Mouse (Mus musculus): ENCODE measurements around the gene Fh1. TPM values are rescaled to one million over a fixed set of nuclear protein-coding genes. Genes with fewer than 3 reads are reported as not detected.

The Fh1 gene
- 75.4 and 75.8 TPM in 2 replicates for polyA plus RNA-seq (2015; fragmentation: Nextera tagmentation; extraction: Ambion mirVana)

GRCm38 (mm10) chr1:175625257-175625879 is at the start of gene Fh1:
Gene Fh1, minus strand, starts transcription at chr1:175625635.
- Histone ChIP-seq H3K4me1 (replicated peaks) (peaks cover 11% of the 10 kb centered on the region), H3K4me3 (replicated peaks) (peak within 1 kb of the TSS; percentile 83), H3K27ac (replicated peaks) (peak within 1 kb of the TSS; percentile 82), H3K9ac (peak within 1 kb of the TSS; percentile 80), H3K27me3 (no peaks in the 10 kb centered on the region), H3K36me3 (replicated peaks) (no peaks in the 10 kb centered on the region), H3K4me2 (peak within 1 kb of the TSS; percentile 95), H3K9me3 (replicated peaks) (no peaks in the 10 kb centered on the region)
- ATAC-seq (ENCODE audit: insufficient read depth): peak; percentile 99
- under 1% methylated on average over 58 of the region's 58 CpGs for whole genome bisulfite sequencing (ENCODE audit: insufficient replicate concordance)

- Histone ChIP-seq H3K27me3 (no peaks in the 10 kb centered on the region), H3K4me3 (replicated peaks) (no peak overlapping the region), H3K9ac (no peak overlapping the region), H3K9me3 (replicated peaks) (no peaks in the 10 kb centered on the region), H3K27ac (replicated peaks) (no peak overlapping the region), H3K4me2 (no peak overlapping the region), H3K4me1 (replicated peaks) (no peaks in the 10 kb centered on the region), H3K36me3 (replicated peaks) (no peaks in the 10 kb centered on the region)
- 64% methylated on average over 6 of the region's 6 CpGs for WGBS (ENCODE audit: insufficient replicate concordance)
- no peak for ATAC-seq (ENCODE audit: insufficient read depth)
These were observed 49.7 kb upstream of the Fh1 start for GRCm38 (mm10) chr1:175675116-175675515.

DNA sequence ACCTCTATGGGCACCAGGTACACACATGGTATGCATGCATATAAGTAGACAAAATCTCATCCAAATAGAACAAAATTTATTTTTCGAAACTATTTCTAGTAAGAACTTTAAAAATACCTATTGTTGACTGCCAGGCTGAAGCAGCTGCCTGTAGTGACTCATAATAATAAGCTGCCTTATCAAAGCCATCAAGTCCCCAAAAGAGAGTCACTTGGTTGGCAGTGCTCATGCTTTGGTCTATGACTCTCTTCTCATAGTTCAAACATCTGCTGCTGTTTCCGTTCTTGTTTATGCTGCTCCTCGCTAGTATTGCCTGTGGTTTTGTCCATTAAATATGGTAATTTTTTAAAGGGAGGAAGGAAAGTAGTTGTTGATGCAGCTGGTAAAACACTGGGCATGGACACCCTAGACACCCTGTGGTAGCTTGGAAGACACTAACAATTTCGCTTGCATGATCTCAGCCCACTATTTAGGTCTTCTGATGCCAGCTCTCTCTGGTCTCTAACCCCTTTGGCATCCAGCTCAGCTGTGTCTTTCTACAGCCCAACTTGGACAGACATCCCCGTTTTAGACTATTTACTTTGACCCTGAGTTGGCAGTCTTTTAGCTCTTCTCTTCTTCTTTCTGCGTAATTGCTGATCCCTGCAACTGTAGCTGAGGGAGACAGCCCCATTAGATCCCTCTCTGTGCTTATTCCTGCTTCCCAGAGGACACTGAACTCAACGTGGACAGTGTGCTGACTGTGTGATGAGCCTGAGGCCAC is 48.3 kb upstream of the Fh1 start:
- H3K4me3 ChIP-seq (replicated peaks): no peak overlapping the region
- WGBS (ENCODE audit: insufficient replicate concordance): 57% methylated on average over 7 of the region's 7 CpGs

DNA sequence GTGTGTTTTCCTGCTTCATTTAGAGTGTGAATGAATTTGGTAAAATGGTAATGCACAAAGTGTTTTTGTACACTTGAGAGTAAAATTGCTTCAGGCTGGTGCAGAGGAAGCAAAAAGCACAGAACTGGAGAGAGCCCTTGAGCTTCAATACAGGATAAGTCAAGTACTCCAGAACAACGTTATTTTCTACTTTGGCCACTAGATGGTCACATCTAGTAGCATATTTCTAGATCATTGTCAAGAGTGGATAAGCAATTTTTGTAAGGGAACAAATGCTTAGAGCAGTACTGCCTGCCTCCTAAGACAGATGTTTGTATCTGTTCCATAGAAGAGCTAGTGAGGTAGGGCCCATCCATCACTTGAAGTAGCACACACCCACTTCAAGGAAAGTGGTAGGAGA is 46.2 kb upstream of the Fh1 start:
- Histone ChIP-seq H3K4me3 (replicated peaks) (no peak overlapping the region), H3K27ac (replicated peaks) (no peak overlapping the region), H3K9ac (no peak overlapping the region), H3K27me3 (no peaks in the 10 kb centered on the region), H3K9me3 (replicated peaks) (no peaks in the 10 kb centered on the region), H3K4me1 (replicated peaks) (no peaks in the 10 kb centered on the region), H3K4me2 (no peak overlapping the region), H3K36me3 (replicated peaks) (no peaks in the 10 kb centered on the region)
- ATAC-seq (ENCODE audit: insufficient read depth): no peak
- 16% methylated on average over 1 of the region's 1 CpGs for WGBS (ENCODE audit: insufficient replicate concordance)

More for the DNA sequence above, 48.3 kb upstream of the Fh1 start:
- H3K9me3 ChIP-seq (replicated peaks): no peaks in the 10 kb centered on the region
- H3K27me3 ChIP-seq: no peaks in the 10 kb centered on the region
- no peaks in the 10 kb centered on the region for H3K4me1 ChIP-seq (replicated peaks)
- no peak overlapping the region for H3K9ac ChIP-seq
- H3K27ac ChIP-seq (replicated peaks): no peak overlapping the region
- H3K36me3 ChIP-seq (replicated peaks): no peaks in the 10 kb centered on the region
- no peak overlapping the region for H3K4me2 ChIP-seq
- ATAC-seq (ENCODE audit: insufficient read depth): no peak

DNA sequence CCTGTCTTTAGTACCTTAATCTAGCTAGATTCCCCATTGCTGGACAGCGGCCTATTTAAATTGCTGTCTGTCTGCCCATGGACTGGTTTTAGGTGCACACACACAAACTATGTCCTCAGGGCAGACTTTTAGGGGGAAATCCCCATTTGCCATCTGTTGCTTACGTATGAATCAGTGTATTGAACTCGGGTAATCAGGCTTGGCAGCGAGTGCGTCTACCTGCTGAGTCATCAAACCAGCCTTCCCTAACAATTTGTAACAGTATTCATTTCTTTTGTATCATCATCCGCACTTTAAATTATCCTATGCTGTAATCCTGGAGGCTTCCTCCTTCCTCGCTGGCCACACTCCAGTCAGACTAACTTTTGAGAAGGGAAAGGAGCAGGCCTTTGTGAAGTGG is 44.6 kb upstream of the Fh1 start:
- no peaks in the 10 kb centered on the region for H3K27me3 ChIP-seq
- no peaks in the 10 kb centered on the region for H3K4me1 ChIP-seq (replicated peaks)
- no peaks in the 10 kb centered on the region for H3K36me3 ChIP-seq (replicated peaks)
- WGBS (ENCODE audit: insufficient replicate concordance): 70% methylated on average over 7 of the region's 7 CpGs
- no peak overlapping the region for H3K4me2 ChIP-seq
- no peak overlapping the region for H3K4me3 ChIP-seq (replicated peaks)
- ATAC-seq (ENCODE audit: insufficient read depth): no peak
- H3K27ac ChIP-seq (replicated peaks): no peak overlapping the region
- H3K9ac ChIP-seq: no peak overlapping the region
- H3K9me3 ChIP-seq (replicated peaks): no peaks in the 10 kb centered on the region

GRCm38 (mm10) chr1:175669456-175669855 is 44.0 kb upstream of the Fh1 start:
- Histone ChIP-seq H3K4me3 (replicated peaks) (no peak overlapping the region), H3K36me3 (replicated peaks) (no peaks in the 10 kb centered on the region), H3K4me2 (no peak overlapping the region), H3K4me1 (replicated peaks) (no peaks in the 10 kb centered on the region), H3K27me3 (no peaks in the 10 kb centered on the region), H3K9ac (no peak overlapping the region), H3K27ac (replicated peaks) (no peak overlapping the region), H3K9me3 (replicated peaks) (no peaks in the 10 kb centered on the region)
- ATAC-seq (ENCODE audit: insufficient read depth): no peak
- WGBS (ENCODE audit: insufficient replicate concordance): 76% methylated on average over 3 of the region's 3 CpGs

DNA sequence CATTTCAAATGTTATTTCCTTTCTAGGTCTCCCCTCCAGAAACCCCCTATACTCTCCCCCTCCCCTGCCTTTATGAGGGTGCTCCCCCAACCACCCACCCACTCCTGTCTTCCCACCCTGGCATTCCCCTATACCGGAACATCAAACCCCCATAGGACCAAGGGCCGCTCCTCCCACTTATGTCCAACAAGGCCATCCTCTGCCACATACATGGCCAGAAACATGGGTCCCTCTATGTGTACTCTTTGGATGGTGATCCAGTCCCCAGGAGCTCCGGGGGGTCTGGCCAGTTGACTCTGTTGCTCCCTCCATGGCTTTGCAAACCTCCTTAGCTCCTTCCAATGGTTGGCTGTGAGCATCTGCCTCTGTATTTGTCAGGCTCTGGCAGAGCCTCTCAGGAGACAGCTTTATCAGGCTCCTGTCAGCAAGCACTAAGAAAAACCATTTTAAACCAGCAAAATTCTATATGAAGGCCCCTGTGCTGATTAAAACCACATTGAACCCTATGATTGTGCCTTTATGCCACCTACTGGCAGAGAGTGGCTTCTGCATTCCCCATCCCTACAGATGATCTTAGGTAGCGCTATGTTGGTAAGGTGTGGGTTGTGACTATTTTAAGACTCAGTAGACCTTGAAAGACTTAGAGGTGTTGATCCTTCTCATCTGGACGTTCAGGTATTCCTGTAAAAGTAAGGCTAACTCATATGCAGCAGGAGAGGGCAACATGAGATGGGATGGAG is 43.4 kb upstream of the Fh1 start:
- Histone ChIP-seq H3K9me3 (replicated peaks) (no peaks in the 10 kb centered on the region), H3K27ac (replicated peaks) (no peak overlapping the region), H3K9ac (no peak overlapping the region), H3K36me3 (replicated peaks) (no peaks in the 10 kb centered on the region), H3K4me1 (replicated peaks) (no peaks in the 10 kb centered on the region), H3K4me3 (replicated peaks) (no peak overlapping the region), H3K27me3 (no peaks in the 10 kb centered on the region), H3K4me2 (no peak overlapping the region)
- ATAC-seq (ENCODE audit: insufficient read depth): no peak
- 53% methylated on average over 5 of the region's 5 CpGs for WGBS (ENCODE audit: insufficient replicate concordance)

DNA sequence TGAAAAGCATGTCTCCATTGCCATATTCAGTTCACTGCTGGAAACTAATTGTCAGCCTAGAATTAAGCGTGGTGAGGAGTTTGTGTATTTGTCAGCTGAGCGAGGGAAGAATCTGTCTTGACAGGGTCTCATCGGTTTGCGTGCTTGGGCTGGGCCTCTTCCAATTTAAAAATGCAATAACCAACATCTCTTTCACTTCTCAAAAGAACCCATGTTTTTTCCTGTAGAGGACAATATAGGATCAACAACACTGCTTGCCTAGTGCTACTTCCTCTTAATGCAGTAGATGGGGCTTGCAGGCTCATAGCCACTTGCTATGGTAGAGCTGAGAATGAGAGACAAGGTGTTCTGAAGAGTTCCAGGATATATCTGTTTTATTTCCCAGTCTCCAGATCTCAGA is 34.5 kb upstream of the Fh1 start:
- Histone ChIP-seq H3K4me2 (no peak overlapping the region), H3K9me3 (replicated peaks) (no peaks in the 10 kb centered on the region), H3K4me3 (replicated peaks) (no peak overlapping the region), H3K27ac (replicated peaks) (no peak overlapping the region), H3K36me3 (replicated peaks) (no peaks in the 10 kb centered on the region), H3K9ac (no peak overlapping the region), H3K27me3 (no peaks in the 10 kb centered on the region), H3K4me1 (replicated peaks) (no peaks in the 10 kb centered on the region)
- no peak for ATAC-seq (ENCODE audit: insufficient read depth)
- 77% methylated on average over 4 of the region's 4 CpGs for WGBS (ENCODE audit: insufficient replicate concordance)

DNA sequence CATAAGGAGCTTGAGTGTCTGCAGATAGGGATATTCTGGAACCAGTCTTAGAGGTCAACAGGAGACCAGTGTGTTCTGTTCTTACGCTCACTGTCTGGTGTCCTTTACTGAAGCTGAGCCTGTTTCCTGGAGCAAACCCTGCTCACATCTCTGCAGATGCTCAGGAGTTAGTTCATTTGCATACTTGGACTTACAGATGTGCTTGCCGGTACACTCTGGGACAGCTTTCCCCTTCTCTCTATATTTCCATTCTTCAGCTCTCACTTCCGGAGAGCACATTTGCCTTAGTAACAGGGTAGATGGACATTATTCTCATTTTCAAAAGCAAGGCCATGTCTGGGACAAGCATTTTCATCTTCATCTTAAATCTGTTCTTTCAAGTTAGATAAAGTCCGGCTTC is 23.2 kb upstream of the Fh1 start:
- no peaks in the 10 kb centered on the region for H3K27me3 ChIP-seq
- 83% methylated on average over 4 of the region's 4 CpGs for WGBS (ENCODE audit: insufficient replicate concordance)

GRCm38 (mm10) chr1:175646952-175647351 is 21.5 kb upstream of the Fh1 start:
- no peaks in the 10 kb centered on the region for H3K4me1 ChIP-seq (replicated peaks)
- H3K27me3 ChIP-seq: no peaks in the 10 kb centered on the region
- no peak overlapping the region for H3K4me2 ChIP-seq
- no peak overlapping the region for H3K4me3 ChIP-seq (replicated peaks)
- no peak overlapping the region; the same call in 1 of the 2 replicates for H3K27ac ChIP-seq (replicated peaks)
- peak; percentile 79 for ATAC-seq (ENCODE audit: insufficient read depth)
- no peaks in the 10 kb centered on the region for H3K9me3 ChIP-seq (replicated peaks)
- no peaks in the 10 kb centered on the region for H3K36me3 ChIP-seq (replicated peaks)
- no peak overlapping the region for H3K9ac ChIP-seq
- WGBS (ENCODE audit: insufficient replicate concordance): 25% methylated on average over 9 of the region's 9 CpGs

More for the DNA sequence above, 23.2 kb upstream of the Fh1 start:
- Histone ChIP-seq H3K4me2 (no peak overlapping the region), H3K4me3 (replicated peaks) (no peak overlapping the region), H3K9me3 (replicated peaks) (no peaks in the 10 kb centered on the region), H3K36me3 (replicated peaks) (no peaks in the 10 kb centered on the region), H3K27ac (replicated peaks) (no peak overlapping the region), H3K9ac (no peak overlapping the region), H3K4me1 (replicated peaks) (no peaks in the 10 kb centered on the region)
- ATAC-seq (ENCODE audit: insufficient read depth): no peak
